Mouse (Mus musculus) cerebellum, adult 11 months (tissue): ENCODE measurements around the gene Tmem255a.

ENCODE experiments used
- DNase-seq: peaks from one replicate; pipeline ENCODE4 v3.0.0; 2022

The Tmem255a gene

GRCm38 (mm10) chrX:38251851-38252571 is at the start of gene Tmem255a:
TSS of gene Tmem255a (minus strand) at chrX:38252439.
- DNase-seq, result no peak

- no peak for DNase-seq
These were observed 7.4 kb upstream of the Tmem255a start for GRCm38 (mm10) chrX:38259610-38260009.

GRCm38 (mm10) chrX:38250352-38250950 is 1.8 kb downstream of the Tmem255a start:
- no peak for DNase-seq

- peak; percentile 15 for DNase-seq
These were observed 2.4 kb downstream of the Tmem255a start for GRCm38 (mm10) chrX:38249640-38250351.

- DNase-seq, result no peak
These were observed 4.6 kb downstream of the Tmem255a start for GRCm38 (mm10) chrX:38247601-38248000.

GRCm38 (mm10) chrX:38247108-38247507 is 5.1 kb downstream of the Tmem255a start:
- DNase-seq, result no peak

- DNase-seq, result peak; percentile 7
These were observed 14.5 kb downstream of the Tmem255a start for GRCm38 (mm10) chrX:38237731-38238130.

- no peak for DNase-seq
These were observed 22.4 kb downstream of the Tmem255a start for GRCm38 (mm10) chrX:38229888-38230287.

- no peak for DNase-seq
These were observed 29.5 kb downstream of the Tmem255a start for GRCm38 (mm10) chrX:38222757-38223156.

GRCm38 (mm10) chrX:38217676-38217991 is 34.6 kb downstream of the Tmem255a start:
- DNase-seq, result no peak

- no peak for DNase-seq
These were observed 35.1 kb downstream of the Tmem255a start for GRCm38 (mm10) chrX:38216986-38217675.

- no peak for DNase-seq
These were observed 44.8 kb downstream of the Tmem255a start for GRCm38 (mm10) chrX:38207392-38207791.

GRCm38 (mm10) chrX:38201816-38202215 is 50.4 kb downstream of the Tmem255a start:
- DNase-seq, result no peak

GRCm38 (mm10) chrX:38190458-38190764 is 61.8 kb downstream of the Tmem255a start:
- DNase-seq, result no peak

GRCm38 (mm10) chrX:38189552-38190457 is 62.4 kb downstream of the Tmem255a start, which contains the start of gene Zbtb33:
TSS of gene Zbtb33 (plus strand) at chrX:38189793.
- DNase-seq, result peak; percentile 82

GRCm38 (mm10) chrX:38185520-38185919 is 66.7 kb downstream of the Tmem255a start:
- no peak for DNase-seq

GRCm38 (mm10) chrX:38181608-38182258 is 70.5 kb downstream of the Tmem255a start:
- peak; percentile 14 for DNase-seq

GRCm38 (mm10) chrX:38180656-38181607 is 71.3 kb downstream of the Tmem255a start:
- DNase-seq, result peak; percentile 4

GRCm38 (mm10) chrX:38179891-38180310 is 72.3 kb downstream of the Tmem255a start:
- DNase-seq, result peak; percentile 22

- DNase-seq, result no peak
These were observed 85.6 kb downstream of the Tmem255a start for GRCm38 (mm10) chrX:38166592-38166991.

GRCm38 (mm10) chrX:38166064-38166463 is 86.2 kb downstream of the Tmem255a start:
- DNase-seq, result no peak
